Mouse (Mus musculus): Measurements from ENCODE around the gene Cmc1. TPM values are rescaled to one million over a fixed set of nuclear protein-coding genes. Genes with fewer than 3 reads are reported as not detected.
"Not testable (repeated sequence)": the region's sequence is repeated elsewhere in the genome, so short reads cannot be mapped to it uniquely, and the experiment has no call there.

The Cmc1 gene
- total and polyA plus RNA-seq, 3 experiments, result 17.1 to 21.6 (median 18.0) TPM

GRCm38 (mm10) chr9:118150429-118151220, 648 bp upstream of the Cmc1 start:
- TF ChIP-seq E2F4 (IDR thresholded peaks at IDR 0.05; ENCODE audit: insufficient replicate concordance, low read depth, low read length) (no peak), UBTF (IDR thresholded peaks at IDR 0.05; ENCODE audit: low read depth, low read length) (0 out of 2 replicates have a peak, but pooled peaks have one; percentile 11), ELF1 (IDR thresholded peaks at IDR 0.05; ENCODE audit: low read depth, low read length) (no peak), MAX (IDR thresholded peaks at IDR 0.05; ENCODE audit: low read length) (no peak)
- Histone ChIP-seq H3K79me2 (replicated peaks; ENCODE audit: control insufficient read depth, extremely low read depth, insufficient read depth, poor library complexity, severe bottlenecking) (peaks cover 18% of the 10 kb centered on the region), H3K36me3 (replicated peaks in 1 of 2; ENCODE audit: control insufficient read depth in 1 of 2, insufficient read depth in 1 of 2, low read length in 1 of 2) (peaks cover 0 to 2% of the 10 kb centered on the region in 2 experiments), H3K4me2 (ENCODE audit: insufficient read depth, low read depth, poor library complexity, severe bottlenecking) (peak overlapping the region; percentile 35), H3K9ac (ENCODE audit: insufficient read depth, low read depth) (peak overlapping the region; percentile 75), H3K27me3 (replicated peaks) (no peaks in the 10 kb centered on the region), H3K4me1 (ENCODE audit: control insufficient read depth in 1 of 2, insufficient read depth in 2 of 2) (peaks cover 3 to 19% of the 10 kb centered on the region in 2 experiments), H3K4me3 (replicated peaks in 1 of 3; ENCODE audit: low read depth in 2 of 3, low read length in 2 of 3, poor library complexity in 1 of 3) (peak overlapping the region; percentile 48 to 85 (median 85)), H3K9me3 (replicated peaks; ENCODE audit: low read length) (no peaks in the 10 kb centered on the region), H3K27ac (ENCODE audit: insufficient read depth, low read depth) (peak overlapping the region; percentile 14; the same call in 1 of the 2 replicates)
- in situ Hi-C loops (cut with MboI; ENCODE audit: low pct_ligation_motif_present, low pct_unique_long_range_greater_than_20kb, low sequenced_read_pairs), result loop anchor here (10.0 kb wide), 1 partner anchor 46 kb away; no protein-coding TSS in a partner anchor
- no peak for DNase-seq (ENCODE audit: extremely low read depth)
- dilution Hi-C loops (cut with MboI; ENCODE audit: extremely low pct_ligation_motif_present, extremely low pct_unique_long_range_greater_than_20kb, low sequenced_read_pairs), result no loop called here

- H3K4me2 ChIP-seq (ENCODE audit: insufficient read depth, low read depth, poor library complexity, severe bottlenecking); dilution Hi-C loops (cut with MboI; ENCODE audit: extremely low pct_ligation_motif_present, extremely low pct_unique_long_range_greater_than_20kb, low sequenced_read_pairs); DNase-seq (ENCODE audit: extremely low read depth); in situ Hi-C loops (cut with MboI; ENCODE audit: low pct_ligation_motif_present, low pct_unique_long_range_greater_than_20kb, low sequenced_read_pairs); H3K27ac ChIP-seq (ENCODE audit: insufficient read depth, low read depth); H3K4me3 ChIP-seq (replicated peaks in 1 of 3; ENCODE audit: low read depth in 2 of 3, low read length in 2 of 3, poor library complexity in 1 of 3); H3K9ac ChIP-seq (ENCODE audit: insufficient read depth, low read depth); H3K79me2 ChIP-seq (replicated peaks; ENCODE audit: control insufficient read depth, extremely low read depth, insufficient read depth, poor library complexity, severe bottlenecking); H3K27me3 ChIP-seq (replicated peaks); H3K9me3 ChIP-seq (replicated peaks; ENCODE audit: low read length); H3K4me1 ChIP-seq (ENCODE audit: control insufficient read depth in 1 of 2, insufficient read depth in 2 of 2): not testable (repeated sequence)
- peaks cover 9 to 30% of the 10 kb centered on the region in 2 experiments for H3K36me3 ChIP-seq (replicated peaks in 1 of 2; ENCODE audit: control insufficient read depth in 1 of 2, insufficient read depth in 1 of 2, low read length in 1 of 2)
These were observed 9.6 kb downstream of the Cmc1 start for GRCm38 (mm10) chr9:118140356-118140755.

DNA sequence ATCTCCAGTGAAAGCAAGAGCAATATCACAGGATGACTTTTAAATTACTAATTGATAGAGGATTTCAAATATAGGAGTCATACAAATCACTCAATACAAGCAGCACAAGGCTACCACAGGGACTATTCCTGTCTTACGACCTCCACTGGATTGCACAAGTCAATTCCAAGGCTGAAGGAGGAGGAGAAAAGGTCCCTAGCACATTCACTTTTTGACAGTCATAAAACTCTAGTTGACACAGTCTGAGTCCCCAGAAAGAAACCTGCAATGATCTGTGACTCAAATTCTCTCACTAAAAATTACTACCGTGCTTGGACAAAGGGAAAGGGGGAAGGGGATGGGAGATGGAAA, 39.6 kb downstream of the Cmc1 start:
- no peaks in the 10 kb centered on the region for H3K27me3 ChIP-seq (replicated peaks)
- H3K79me2 ChIP-seq (replicated peaks; ENCODE audit: control insufficient read depth, extremely low read depth, insufficient read depth, poor library complexity, severe bottlenecking), result no peaks in the 10 kb centered on the region
- in situ Hi-C loops (cut with MboI; ENCODE audit: low pct_ligation_motif_present, low pct_unique_long_range_greater_than_20kb, low sequenced_read_pairs), result no loop called here
- H3K4me2 ChIP-seq (ENCODE audit: insufficient read depth, low read depth, poor library complexity, severe bottlenecking), result peak overlapping the region; percentile 89; the same call in 1 of the 2 replicates
- H3K27ac ChIP-seq (ENCODE audit: insufficient read depth, low read depth), result peak overlapping the region; percentile 19; the same call in 1 of the 2 replicates
- no peak overlapping the region for H3K9ac ChIP-seq (ENCODE audit: insufficient read depth, low read depth)
- H3K4me1 ChIP-seq (ENCODE audit: control insufficient read depth in 1 of 2, insufficient read depth in 2 of 2), result peaks cover 15% of the 10 kb centered on the region in 2 experiments
- no peak for TF ChIP-seq ELF1 (IDR thresholded peaks at IDR 0.05; ENCODE audit: low read depth, low read length)
- TF ChIP-seq HCFC1 (IDR thresholded peaks at IDR 0.05; ENCODE audit: low read depth, low read length), result no peak
- no peak for TF ChIP-seq CHD2 (IDR thresholded peaks at IDR 0.05; ENCODE audit: low read length)
- TF ChIP-seq ETS1 (conservative IDR thresholded peaks at IDR 0.05; ENCODE audit: low read depth, low read length), result no peak
- no peak for TF ChIP-seq USF2 (conservative IDR thresholded peaks at IDR 0.05; ENCODE audit: low read depth, low read length)
- no peak for TF ChIP-seq E2F4 (IDR thresholded peaks at IDR 0.05; ENCODE audit: insufficient replicate concordance, low read depth, low read length)
- TF ChIP-seq RAD21 (IDR thresholded peaks at IDR 0.05; ENCODE audit: low read depth, low read length), result no peak
- TF ChIP-seq RCOR1 (conservative IDR thresholded peaks at IDR 0.05; ENCODE audit: low read depth, low read length), result no peak
- no peak for TF ChIP-seq USF1 (IDR thresholded peaks at IDR 0.05; ENCODE audit: low read depth, low read length)
- TF ChIP-seq NRF1 (IDR thresholded peaks at IDR 0.05; ENCODE audit: low read depth, low read length), result no peak
- TF ChIP-seq MAZ (IDR thresholded peaks at IDR 0.05; ENCODE audit: low read depth, low read length), result no peak
- TF ChIP-seq IRF4 (IDR thresholded peaks at IDR 0.05; ENCODE audit: low read depth, low read length), result no peak
- no peak for TF ChIP-seq MAX (IDR thresholded peaks at IDR 0.05; ENCODE audit: low read length)
- TF ChIP-seq SIN3A (IDR thresholded peaks at IDR 0.05; ENCODE audit: low read length), result no peak
- no peak for TF ChIP-seq MAFK (IDR thresholded peaks at IDR 0.05; ENCODE audit: insufficient replicate concordance, low read length)
- TF ChIP-seq GABPA (IDR thresholded peaks at IDR 0.05; ENCODE audit: insufficient replicate concordance, low read depth, low read length), result no peak
- no peak for TF ChIP-seq MEF2A (IDR thresholded peaks at IDR 0.05; ENCODE audit: borderline replicate concordance, low read depth, low read length)
- TF ChIP-seq CHD1 (IDR thresholded peaks at IDR 0.05; ENCODE audit: low read depth, low read length), result no peak
- no peak for TF ChIP-seq POLR2AphosphoS2 (IDR thresholded peaks at IDR 0.05; ENCODE audit: low read depth, low read length)
- H3K9me3 ChIP-seq (replicated peaks; ENCODE audit: low read length), result no peaks in the 10 kb centered on the region
- peaks cover 11 to 18% of the 10 kb centered on the region in 2 experiments for H3K36me3 ChIP-seq (replicated peaks in 1 of 2; ENCODE audit: control insufficient read depth in 1 of 2, insufficient read depth in 1 of 2, low read length in 1 of 2)
- dilution Hi-C loops (cut with MboI; ENCODE audit: extremely low pct_ligation_motif_present, extremely low pct_unique_long_range_greater_than_20kb, low sequenced_read_pairs), result no loop called here
- no peak for DNase-seq (ENCODE audit: extremely low read depth)
- H3K4me3 ChIP-seq (replicated peaks in 1 of 3; ENCODE audit: low read depth in 2 of 3, low read length in 2 of 3, poor library complexity in 1 of 3), result no peak overlapping the region
